Mouse (Mus musculus) adrenal gland, postnatal 14 days (tissue): ENCODE measurements around the gene Tm4sf5. TPM values are rescaled to one million over a fixed set of nuclear protein-coding genes. Genes with fewer than 3 reads are reported as not detected.

Experiments
- DNase-seq: peaks from one replicate; pipeline ENCODE4 v3.0.0; 2021; ENCODE audit warnings: mixed read lengths
- total RNA-seq: library from RNA; stranded (reverse); gene quantifications from 2 replicates; pipeline ENCODE4 v1.2.3, GENCODE M21; 2021

Gene Tm4sf5
- total RNA-seq, 1 experiment from 2014 or later: not detected

- DNase-seq: no peak
Measured at GRCm38 (mm10) chr11:70541415-70541814, 36.4 kb downstream of the Tm4sf5 start.

- no peak for DNase-seq
Measured at GRCm38 (mm10) chr11:70544496-70544895, 39.5 kb downstream of the Tm4sf5 start.

- no peak for DNase-seq
Measured at GRCm38 (mm10) chr11:70551526-70551925, 46.5 kb downstream of the Tm4sf5 start.

GRCm38 (mm10) chr11:70553940-70554339, 48.9 kb downstream of the Tm4sf5 start:
- no peak for DNase-seq

- no peak for DNase-seq
Measured at GRCm38 (mm10) chr11:70557545-70557944, 52.5 kb downstream of the Tm4sf5 start.

Other genes starting within 250 kb of the Tm4sf5 start
- gene Alox12, start 249.9 kb upstream of the Tm4sf5 start, total RNA-seq: 1.7 and 2.0 TPM in 2 replicates
- gene Alox12e, start 182.6 kb upstream of the Tm4sf5 start, total RNA-seq: not detected in 2 replicates
- gene Alox15, start 153.2 kb upstream of the Tm4sf5 start, total RNA-seq: 4.4 and 4.7 TPM in 2 replicates
- 23.2 and 28.9 TPM in 2 replicates for gene Pelp1, start 95.2 kb upstream of the Tm4sf5 start, total RNA-seq
- gene Arrb2, start 72.6 kb upstream of the Tm4sf5 start, total RNA-seq: 17.5 and 32.6 TPM in 2 replicates
- 18.1 and 23.3 TPM in 2 replicates for gene Med11, start 53.3 kb upstream of the Tm4sf5 start, total RNA-seq
- gene Zmynd15, start 45.8 kb upstream of the Tm4sf5 start, total RNA-seq: 1.3 and 1.5 TPM in 2 replicates
- gene Cxcl16, start 45.3 kb upstream of the Tm4sf5 start, total RNA-seq: 4.0 and 6.0 TPM in 2 replicates
- not detected in 2 replicates for gene Vmo1, start 9.4 kb downstream of the Tm4sf5 start, total RNA-seq
- 0.45 and 7.9 TPM in 2 replicates for gene Gltpd2, start 14.0 kb downstream of the Tm4sf5 start, total RNA-seq
- 233 and 258 TPM in 2 replicates for gene Psmb6, start 20.1 kb downstream of the Tm4sf5 start, total RNA-seq
- gene Gm40193, start 27.7 kb downstream of the Tm4sf5 start, total RNA-seq: not detected in 2 replicates
- gene Pld2, start 34.8 kb downstream of the Tm4sf5 start, total RNA-seq: 8.5 and 10.9 TPM in 2 replicates
- 52.5 and 58.5 TPM in 2 replicates for gene Mink1, start 57.6 kb downstream of the Tm4sf5 start, total RNA-seq
- not detected in 2 replicates for gene 4930544D05Rik, start 110.6 kb downstream of the Tm4sf5 start, total RNA-seq
- gene Chrne, start 114.0 kb downstream of the Tm4sf5 start, total RNA-seq: not detected in 2 replicates
- gene Gp1ba, start 133.9 kb downstream of the Tm4sf5 start, total RNA-seq: 0.49 and 0.56 TPM in 2 replicates
- 69.6 and 88.5 TPM in 2 replicates for gene Rnf167, start 142.0 kb downstream of the Tm4sf5 start, total RNA-seq
- 175 and 184 TPM in 2 replicates for gene Slc25a11, start 142.2 kb downstream of the Tm4sf5 start, total RNA-seq
- 807 and 918 TPM in 2 replicates for gene Pfn1, start 149.4 kb downstream of the Tm4sf5 start, total RNA-seq
- gene Eno3, start 152.0 kb downstream of the Tm4sf5 start, total RNA-seq: 14.9 and 21.4 TPM in 2 replicates
- 72.5 and 77.1 TPM in 2 replicates for gene Spag7, start 164.2 kb downstream of the Tm4sf5 start, total RNA-seq
- 38.8 and 41.8 TPM in 2 replicates for gene Camta2, start 182.9 kb downstream of the Tm4sf5 start, total RNA-seq
- 15.2 and 15.8 TPM in 2 replicates for gene Inca1, start 194.9 kb downstream of the Tm4sf5 start, total RNA-seq
- gene Kif1c, start 195.3 kb downstream of the Tm4sf5 start, total RNA-seq: 154 and 159 TPM in 2 replicates